Mouse (Mus musculus): Measurements from ENCODE around the gene Ubac2.

DNA sequence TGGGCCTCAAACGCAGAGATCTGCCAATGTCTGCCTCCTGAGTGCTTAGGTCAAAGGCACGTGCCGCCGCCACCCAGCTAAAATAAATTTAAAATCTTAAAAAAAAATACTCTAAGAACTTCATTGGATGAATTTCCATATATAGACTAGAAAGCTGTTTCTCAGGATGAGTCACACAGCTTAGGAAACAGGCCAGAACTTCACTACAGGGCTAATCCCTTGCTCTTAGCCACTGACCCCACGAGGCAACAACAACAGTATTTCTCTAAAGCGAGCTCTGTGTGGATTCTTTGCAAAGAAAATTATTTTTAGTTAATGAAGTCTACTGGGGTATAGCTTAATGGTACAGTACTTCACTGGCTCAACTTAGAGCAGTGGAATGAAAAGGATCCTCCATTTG is 183.0 kb downstream of the Ubac2 start:
- TF ChIP-seq CTCF (IDR thresholded peaks at IDR 0.05; ENCODE audit: control insufficient read depth, insufficient read depth, low read length) (no peak), POLR2A (IDR thresholded peaks at IDR 0.05; ENCODE audit: borderline replicate concordance, control insufficient read depth, low read depth, low read length) (no peak)

All from bone marrow, adult 2 months (tissue).